In the genomic region with DNA sequence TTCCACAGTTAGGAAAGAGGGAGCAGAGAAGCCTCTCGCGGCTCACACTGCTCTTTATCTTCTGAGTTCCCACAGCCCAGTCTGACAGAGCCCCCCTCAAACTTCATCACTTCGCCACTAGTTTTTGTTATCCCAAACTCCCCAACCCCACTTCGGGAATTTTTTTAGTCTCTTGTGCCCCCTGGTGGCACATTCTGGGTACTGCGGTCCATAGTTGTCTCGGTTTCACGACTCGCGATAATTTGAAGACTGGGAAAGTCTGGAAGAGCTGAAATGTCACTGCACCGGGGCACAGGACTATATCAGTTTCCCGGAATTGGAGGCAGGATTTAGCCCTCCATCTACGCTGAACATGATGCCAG, we compare ENCODE assay signal across 7 mouse cellular contexts. TPM values are rescaled to one million over a fixed set of nuclear protein-coding genes. Genes with fewer than 3 reads are reported as not detected.
DNase-seq lines count a peak whose midpoint lies in the region; ATAC-seq and TF ChIP-seq lines count a peak whose summit lies in the region.

No protein-coding gene starts in this region.

- peak overlapping the region; percentile 31 for H3K4me2 ChIP-seq in lung, embryonic 15.5 days

- H3K4me3 ChIP-seq in G1E (ENCODE audit: low read depth, low read length): no peak overlapping the region
- no peak overlapping the region for H3K4me3 ChIP-seq in bone marrow macrophage, adult 2 months (ENCODE audit: insufficient read depth, low read length)
- H3K4me3 ChIP-seq in lung, embryonic 15.5 days: no peak overlapping the region

- peaks cover 4% of the 10 kb centered on the region for H3K9me3 ChIP-seq in G1E (replicated peaks)
- H3K9me3 ChIP-seq in lung, embryonic 15.5 days: no peaks in the 10 kb centered on the region

- 0% methylated on average over 12 of the region's 12 CpGs for WGBS in lung, embryonic 15.5 days

- H3K4me1 ChIP-seq in G1E (ENCODE audit: insufficient read depth, low read depth, low read length): peaks cover 3% of the 10 kb centered on the region; the same call in 1 of the 2 replicates
- H3K4me1 ChIP-seq in bone marrow macrophage, adult 2 months (ENCODE audit: control insufficient read depth, insufficient read depth, low read length): no peaks in the 10 kb centered on the region
- peaks cover 16% of the 10 kb centered on the region for H3K4me1 ChIP-seq in lung, embryonic 15.5 days

- no peak for ATAC-seq in G1E (ENCODE audit: extremely low read depth, insufficient number of reproducible peaks, low FRiP score, poor library complexity, severe bottlenecking)
- ATAC-seq in erythroblast, adult 5-6 weeks (replicated peaks; ENCODE audit: low FRiP score, poor library complexity, severe bottlenecking): peak; percentile 79
- ATAC-seq in lung, embryonic 15.5 days (ENCODE audit: borderline replicate concordance, extremely low read depth, low FRiP score, low TSS enrichment): 0 out of 2 replicates have a peak, but pooled peaks have one; percentile 60

- intact Hi-C loops in heart, postnatal 10 days (cut with DNase I): loop anchor here (1.0 to 2.0 kb wide), 2 partner anchors 37 to 106 kb away; no protein-coding TSS in a partner anchor

- peaks cover 45% of the 10 kb centered on the region for H3K27me3 ChIP-seq in G1E (ENCODE audit: insufficient read depth, low read length)
- H3K27me3 ChIP-seq in lung, embryonic 15.5 days: peaks cover 5% of the 10 kb centered on the region

- no peak overlapping the region for H3K9ac ChIP-seq in lung, embryonic 15.5 days

- TF ChIP-seq POLR2A in bone marrow macrophage, adult 2 months (IDR thresholded peaks at IDR 0.05; ENCODE audit: borderline replicate concordance, low read depth, low read length): no peak

- no peaks in the 10 kb centered on the region for H3K36me3 ChIP-seq in G1E (replicated peaks)
- no peaks in the 10 kb centered on the region for H3K36me3 ChIP-seq in lung, embryonic 15.5 days

- TF ChIP-seq CTCF in G1E (IDR thresholded peaks at IDR 0.05; ENCODE audit: low read depth, low read length): peak; percentile 64
- TF ChIP-seq CTCF in bone marrow macrophage, adult 2 months (IDR thresholded peaks at IDR 0.05; ENCODE audit: low read depth, low read length): peak; percentile 96

- no peak overlapping the region for H3K27ac ChIP-seq in bone marrow macrophage, adult 2 months (ENCODE audit: insufficient read depth, low read depth, low read length)
- no peak overlapping the region for H3K27ac ChIP-seq in lung, embryonic 15.5 days

- DNase-seq in G1E (ENCODE audit: low spot score): peak; percentile 43
- peak; percentile 88 to 94 for DNase-seq in heart, postnatal 10 days
- peak; percentile 86 for DNase-seq in kidney, postnatal 4 days
- DNase-seq in right cerebral cortex, postnatal 25 days: peak; percentile 59

RNA-seq across cellular contexts. Expression of gene Adcy6, which starts 7.3 kb away (rescaled TPM):
- total RNA-seq in G1E (2014; fragmentation: Nextera tagmentation): 5.0 TPM in 1 of 2 replicates, not detected in the other
- total RNA-seq in G1E (2017): 0.22 TPM in 1 of 2 replicates, not detected in the other
- polyA plus RNA-seq in G1E (2012): not detected in 2 replicates
- 0.35 and 0.72 TPM in 2 replicates for polyA plus RNA-seq in bone marrow macrophage, adult 2 months (2012; ENCODE audit: insufficient read depth, insufficient read length, missing spikeins)
- 4.8 and 26.8 TPM in 2 replicates for total RNA-seq in erythroblast, adult 5-6 weeks (2015; ENCODE audit: low replicate concordance)
- total RNA-seq in erythroblast, adult 5-6 weeks (2017; ENCODE audit: low replicate concordance): 33.2 and 42.9 TPM in 2 replicates
- total RNA-seq in heart, postnatal 10 days (2021): 100 to 1,000 TPM; 187 to 200 TPM
- polyA plus RNA-seq in lung, embryonic 15.5 days (2015; fragmentation: Nextera tagmentation; extraction: Ambion mirVana): 22.4 and 23.2 TPM in 2 replicates

RNA-seq across cellular contexts. Expression of gene Cacnb3, which starts 13.5 kb away (rescaled TPM):
- total RNA-seq in G1E (2014; fragmentation: Nextera tagmentation) (0.29 TPM in 1 of 2 replicates, not detected in the other), G1E (2017) (0.12 and 0.22 TPM in 2 replicates)
- polyA plus RNA-seq in G1E (2012): 0.14 and 0.22 TPM in 2 replicates
- 0.88 and 1.3 TPM in 2 replicates for polyA plus RNA-seq in bone marrow macrophage, adult 2 months (2012; ENCODE audit: insufficient read depth, insufficient read length, missing spikeins)
- not detected in 2 replicates for total RNA-seq in erythroblast, adult 5-6 weeks (2015; ENCODE audit: low replicate concordance)
- not detected in 2 replicates for total RNA-seq in erythroblast, adult 5-6 weeks (2017; ENCODE audit: low replicate concordance)
- total RNA-seq in heart, postnatal 10 days (2021): 10 to 100 TPM; 13.6 to 14.0 TPM
- 26.7 and 27.2 TPM in 2 replicates for polyA plus RNA-seq in lung, embryonic 15.5 days (2015; fragmentation: Nextera tagmentation; extraction: Ambion mirVana)

RNA-seq across cellular contexts. Expression of gene Ddx23, which starts 45.5 kb away (rescaled TPM):
- total RNA-seq in G1E (2014; fragmentation: Nextera tagmentation) (61.4 and 66.6 TPM in 2 replicates), G1E (2017) (101 and 154 TPM in 2 replicates)
- polyA plus RNA-seq in G1E (2012): 100 and 112 TPM in 2 replicates
- 83.1 and 84.9 TPM in 2 replicates for polyA plus RNA-seq in bone marrow macrophage, adult 2 months (2012; ENCODE audit: insufficient read depth, insufficient read length, missing spikeins)
- 9.4 and 10.4 TPM in 2 replicates for total RNA-seq in erythroblast, adult 5-6 weeks (2015; ENCODE audit: low replicate concordance)
- 32.3 and 40.2 TPM in 2 replicates for total RNA-seq in erythroblast, adult 5-6 weeks (2017; ENCODE audit: low replicate concordance)
- 10 to 100 TPM; 55.2 to 57.2 TPM for total RNA-seq in heart, postnatal 10 days (2021)
- 22.5 and 22.9 TPM in 2 replicates for polyA plus RNA-seq in lung, embryonic 15.5 days (2015; fragmentation: Nextera tagmentation; extraction: Ambion mirVana)

RNA-seq across cellular contexts. Expression of gene 4930415O20Rik, which starts 46.4 kb away (rescaled TPM):
- total RNA-seq in G1E (2014; fragmentation: Nextera tagmentation) (not detected in 2 replicates), G1E (2017) (not detected in 2 replicates)
- not detected in 2 replicates for polyA plus RNA-seq in G1E (2012)
- not detected in 2 replicates for polyA plus RNA-seq in bone marrow macrophage, adult 2 months (2012; ENCODE audit: insufficient read depth, insufficient read length, missing spikeins)
- total RNA-seq in erythroblast, adult 5-6 weeks (2015; ENCODE audit: low replicate concordance): not detected in 2 replicates
- total RNA-seq in erythroblast, adult 5-6 weeks (2017; ENCODE audit: low replicate concordance): not detected in 2 replicates
- total RNA-seq in heart, postnatal 10 days (2021): under 1 TPM in 1 of 2 experiments, not detected in 1; 0.53 TPM
- polyA plus RNA-seq in lung, embryonic 15.5 days (2015; fragmentation: Nextera tagmentation; extraction: Ambion mirVana): not detected in 2 replicates

RNA-seq across cellular contexts. Expression of gene Ccnt1, which starts 46.4 kb away (rescaled TPM):
- total RNA-seq in G1E (2014; fragmentation: Nextera tagmentation): 76.1 and 84.6 TPM in 2 replicates
- total RNA-seq in G1E (2017): 74.6 and 78.2 TPM in 2 replicates
- polyA plus RNA-seq in G1E (2012): 5.7 and 6.4 TPM in 2 replicates
- polyA plus RNA-seq in bone marrow macrophage, adult 2 months (2012; ENCODE audit: insufficient read depth, insufficient read length, missing spikeins): 42.6 and 44.0 TPM in 2 replicates
- total RNA-seq in erythroblast, adult 5-6 weeks (2015; ENCODE audit: low replicate concordance): 23.8 and 41.1 TPM in 2 replicates
- 37.2 and 38.3 TPM in 2 replicates for total RNA-seq in erythroblast, adult 5-6 weeks (2017; ENCODE audit: low replicate concordance)
- total RNA-seq in heart, postnatal 10 days (2021): 10 to 100 TPM; 34.5 to 40.0 TPM
- 51.4 and 56.3 TPM in 2 replicates for polyA plus RNA-seq in lung, embryonic 15.5 days (2015; fragmentation: Nextera tagmentation; extraction: Ambion mirVana)

Comparison
In these comparisons a context has a peak if more than half of its experiments do, and no peak if none do; other contexts are left out.
1. RNA of gene Adcy6, which starts 7.3 kb away (total RNA-seq): 187 to 200 TPM in heart, postnatal 10 days; 4.8 to 42.9 TPM in erythroblast, adult 5-6 weeks and 0.22 to 5.0 TPM in G1E; every median in the first group is over 4 times any median in the second.
2. RNA of gene Cacnb3, which starts 13.5 kb away (total RNA-seq): 13.6 to 14.0 TPM in heart, postnatal 10 days; 0.12 to 0.29 TPM in G1E and not detected in erythroblast, adult 5-6 weeks; every median in the first group is over 10 times any median in the second.
3. Peak in every context shown above with its lines, with median percentiles within 50 percentile points of each other: DNase-seq.